Mouse (Mus musculus) adrenal gland, postnatal 10 days (tissue): ENCODE data around the gene Bicral. TPM values are rescaled to one million over a fixed set of nuclear protein-coding genes. Genes with fewer than 3 reads are reported as not detected.

ENCODE experiments used
- DNase-seq: peaks from one replicate; pipeline ENCODE4 v3.0.0; 2021; ENCODE audit warnings: mixed read lengths
- long read RNA-seq, 2 experiments: library from polyadenylated mRNA; stranded (forward); transcript quantifications; one replicate each; pipeline ENCODE4 v2.0.0; 2021
- total RNA-seq, 2 experiments: library from RNA; stranded (reverse); gene quantifications; 2 replicates each; pipeline ENCODE4 v1.2.3; 2021

Gene Bicral
- total RNA-seq = 10 to 100 TPM; 15.2 to 19.0 TPM
- long read RNA-seq, experiment 1, partial matches to known transcripts = 0 of 14 reads
- long read RNA-seq, experiment 1, other reads (novel, unspliced or antisense) = 14 of 14 reads
- long read RNA-seq, experiment 2, partial matches to known transcripts = 2 of 18 reads
- long read RNA-seq, experiment 2, other reads (novel, unspliced or antisense) = 16 of 18 reads

- DNase-seq = peak; percentile 84
These were observed at the start of gene Bicral for GRCm38 (mm10) chr17:46857903-46858748. Gene Bicral (minus strand): TSS chr17:46858482.

GRCm38 (mm10) chr17:46903876-46904490 is 45.7 kb upstream of the Bicral start:
- DNase-seq = peak; percentile 87

- no peak for DNase-seq
These were observed 42.7 kb upstream of the Bicral start for GRCm38 (mm10) chr17:46900941-46901340.

GRCm38 (mm10) chr17:46897221-46897950 is 39.1 kb upstream of the Bicral start:
- no peak for DNase-seq

- DNase-seq = no peak
These were observed 37.1 kb upstream of the Bicral start for GRCm38 (mm10) chr17:46895426-46895825.

GRCm38 (mm10) chr17:46890843-46891594 is 32.7 kb upstream of the Bicral start:
- DNase-seq = peak; percentile 48

- DNase-seq = peak; percentile 98
These were observed 32.0 kb upstream of the Bicral start, which contains the start of gene Tbcc for GRCm38 (mm10) chr17:46890116-46890815. Gene Tbcc (plus strand): TSS chr17:46890684.

- DNase-seq = peak; percentile 90
These were observed 31.3 kb upstream of the Bicral start for GRCm38 (mm10) chr17:46889450-46890084.

GRCm38 (mm10) chr17:46888511-46889212 is 30.4 kb upstream of the Bicral start:
- DNase-seq = peak; percentile 60

GRCm38 (mm10) chr17:46885910-46886643 is 27.8 kb upstream of the Bicral start:
- no peak for DNase-seq

- no peak for DNase-seq
These were observed 27.1 kb upstream of the Bicral start for GRCm38 (mm10) chr17:46885218-46885909.

- DNase-seq = no peak
These were observed 26.5 kb upstream of the Bicral start for GRCm38 (mm10) chr17:46884766-46885165.

GRCm38 (mm10) chr17:46883107-46883506 is 24.8 kb upstream of the Bicral start:
- no peak for DNase-seq

GRCm38 (mm10) chr17:46881728-46882127 is 23.4 kb upstream of the Bicral start:
- no peak for DNase-seq

- DNase-seq = no peak
These were observed 22.0 kb upstream of the Bicral start for GRCm38 (mm10) chr17:46880322-46880721.

GRCm38 (mm10) chr17:46879841-46880311 is 21.6 kb upstream of the Bicral start:
- DNase-seq = peak; percentile 55

- no peak for DNase-seq
These were observed 18.8 kb upstream of the Bicral start for GRCm38 (mm10) chr17:46877061-46877460.

- peak; percentile 40 for DNase-seq
These were observed 18.2 kb upstream of the Bicral start for GRCm38 (mm10) chr17:46876371-46876950.
